Mouse (Mus musculus) MEL (cell line): ENCODE measurements around the gene Pde11a. TPM values are rescaled to one million over a fixed set of nuclear protein-coding genes. Genes with fewer than 3 reads are reported as not detected.

Experiments
- DNase-seq: peaks from one replicate; pipeline ENCODE4 v3.0.0; 2011; ENCODE audit warnings: low read depth, low spot score
- H3K27ac ChIP-seq: 2 replicates; pipeline ENCODE4 v1.5.1; 2012; ENCODE audit warnings: low read depth, mild to moderate bottlenecking, control low read depth, low read length, moderate library complexity; ENCODE audit not compliant: control insufficient read depth
- H3K27me3 ChIP-seq, 2 experiments: fragments of 150-350 bp in 1 of 2; sonication (generic) in 1 of 2; 2 replicates each; pipeline ENCODE4 v1.6.1; 2012; ENCODE audit warnings: low read length in 2 of 2, mild to moderate bottlenecking in 2 of 2, improper control_type of control experiment in 1 of 2, moderate library complexity in 1 of 2; ENCODE audit not compliant: insufficient read depth in 2 of 2, control insufficient read depth in 1 of 2
- H3K36me3 ChIP-seq, 2 experiments: 2 replicates each; pipeline ENCODE4 v1.6.1; 2012 to 2014; ENCODE audit warnings: low read length in 2 of 2, improper control_type of control experiment in 1 of 2, inconsistent platforms in 1 of 2, mild to moderate bottlenecking in 1 of 2; ENCODE audit not compliant: insufficient read depth in 2 of 2, control insufficient read depth in 1 of 2
- H3K4me1 ChIP-seq, 2 experiments: fragments of 150-350 bp in 1 of 2; sonication (generic) in 1 of 2; 2 replicates each; pipeline ENCODE4 v1.6.1; 2012; ENCODE audit warnings: low read length in 2 of 2, improper control_type of control experiment in 1 of 2, mild to moderate bottlenecking in 1 of 2; ENCODE audit not compliant: insufficient read depth in 2 of 2, control insufficient read depth in 1 of 2
- H3K4me3 ChIP-seq, 2 experiments: fragments of 150-350 bp in 1 of 2; sonication (generic) in 1 of 2; 2 replicates each; pipeline ENCODE4 v1.5.1; 2012; ENCODE audit warnings: low read depth in 2 of 2, low read length in 2 of 2, mild to moderate bottlenecking in 2 of 2, moderate library complexity in 2 of 2, control low read depth in 1 of 2, improper control_type of control experiment in 1 of 2; ENCODE audit not compliant: control insufficient read depth in 1 of 2, insufficient read depth in 1 of 2
- H3K79me2 ChIP-seq: 2 replicates; pipeline ENCODE4 v1.6.1; 2012; ENCODE audit warnings: mild to moderate bottlenecking, low read length, moderate library complexity; ENCODE audit not compliant: control insufficient read depth, poor library complexity, insufficient read depth
- H3K9ac ChIP-seq: 2 replicates; pipeline ENCODE4 v1.6.1; 2012; ENCODE audit warnings: low read depth, mild to moderate bottlenecking, control low read depth, low read length, moderate library complexity; ENCODE audit not compliant: control insufficient read depth, poor library complexity, severe bottlenecking
- H3K9me3 ChIP-seq: fragments of 150-350 bp; sonication (generic); replicated peaks from 2 replicates; pipeline ENCODE4 v1.6.1; 2012; ENCODE audit warnings: mild to moderate bottlenecking, low read length, improper control_type of control experiment, moderate library complexity; ENCODE audit not compliant: insufficient read depth
- BHLHE40 ChIP-seq: IDR thresholded peaks from 2 replicates; pipeline ENCODE4 v1.6.1; 2012; ENCODE audit warnings: low read depth, mild to moderate bottlenecking, inconsistent platforms, low read length, improper control_type of control experiment, borderline replicate concordance
- CHD2 ChIP-seq: IDR thresholded peaks from 2 replicates; pipeline ENCODE4 v1.6.1; 2011; ENCODE audit warnings: low read length, improper control_type of control experiment
- CTCF ChIP-seq, 3 experiments: IDR thresholded peaks in 2 of 3; conservative IDR thresholded peaks in 1 of 3; 2 replicates each; pipeline ENCODE4 v1.5.1; 2011 to 2012; ENCODE audit warnings: low read length in 3 of 3, low read depth in 2 of 3, mild to moderate bottlenecking in 2 of 3, improper control_type of control experiment in 1 of 3, inconsistent platforms in 1 of 3, mixed read lengths in 1 of 3, moderate library complexity in 1 of 3; ENCODE audit not compliant: control insufficient read depth in 1 of 3, insufficient read depth in 1 of 3, poor library complexity in 1 of 3, severe bottlenecking in 1 of 3
- ELF1 ChIP-seq: IDR thresholded peaks from 2 replicates; pipeline ENCODE4 v1.6.1; 2014; ENCODE audit warnings: low read depth, mild to moderate bottlenecking, inconsistent platforms, low read length, improper control_type of control experiment, moderate library complexity
- ETS1 ChIP-seq: IDR thresholded peaks from 2 replicates; pipeline ENCODE4 v1.6.1; 2012; ENCODE audit warnings: low read depth, mild to moderate bottlenecking, inconsistent platforms, low read length, improper control_type of control experiment, moderate library complexity
- GABPA ChIP-seq: IDR thresholded peaks from 2 replicates; pipeline ENCODE4 v1.6.1; 2012; ENCODE audit warnings: low read depth, mild to moderate bottlenecking, inconsistent platforms, low read length, improper control_type of control experiment, moderate library complexity
- GATA1 ChIP-seq: IDR thresholded peaks from 2 replicates; pipeline ENCODE4 v1.6.1; 2011; ENCODE audit warnings: low read depth, low read length, improper control_type of control experiment
- HCFC1 ChIP-seq: IDR thresholded peaks from 2 replicates; pipeline ENCODE4 v1.6.1; 2012; ENCODE audit warnings: low read depth, mild to moderate bottlenecking, inconsistent platforms, low read length, improper control_type of control experiment, moderate library complexity
- KAT2A ChIP-seq: conservative IDR thresholded peaks from 2 replicates; pipeline ENCODE4 v1.6.1; 2012; ENCODE audit warnings: low read depth, low read length, improper control_type of control experiment, inconsistent platforms
- MAZ ChIP-seq: IDR thresholded peaks from 2 replicates; pipeline ENCODE4 v1.6.1; 2012; ENCODE audit warnings: low read depth, mild to moderate bottlenecking, inconsistent platforms, low read length, improper control_type of control experiment
- MEF2A ChIP-seq: IDR thresholded peaks from 2 replicates; pipeline ENCODE4 v1.6.1; 2014; ENCODE audit warnings: low read depth, mild to moderate bottlenecking, inconsistent platforms, low read length, improper control_type of control experiment; ENCODE audit not compliant: poor library complexity, insufficient replicate concordance, severe bottlenecking; ENCODE audit errors: extremely low read depth
- POLR2A ChIP-seq, 2 experiments: IDR thresholded peaks; 2 replicates each; pipeline ENCODE4 v1.6.1; 2011 to 2012; ENCODE audit warnings: low read length in 2 of 2, mild to moderate bottlenecking in 2 of 2, control low read depth in 1 of 2, improper control_type of control experiment in 1 of 2, low read depth in 1 of 2, moderate library complexity in 1 of 2; ENCODE audit not compliant: control insufficient read depth in 1 of 2, insufficient read depth in 1 of 2, poor library complexity in 1 of 2
- RCOR1 ChIP-seq: IDR thresholded peaks from 2 replicates; pipeline ENCODE4 v1.6.1; 2012; ENCODE audit warnings: low read depth, mild to moderate bottlenecking, inconsistent platforms, low read length, improper control_type of control experiment
- SMC3 ChIP-seq: IDR thresholded peaks from 2 replicates; pipeline ENCODE4 v1.6.1; 2011; ENCODE audit warnings: low read depth, low read length, improper control_type of control experiment
- TBP ChIP-seq: IDR thresholded peaks from 2 replicates; pipeline ENCODE4 v1.8.0; 2011; ENCODE audit warnings: low read depth, low read length, improper control_type of control experiment
- TCF12 ChIP-seq: IDR thresholded peaks from 2 replicates; pipeline ENCODE4 v1.6.1; 2014; ENCODE audit warnings: low read depth, mild to moderate bottlenecking, inconsistent platforms, low read length, improper control_type of control experiment, moderate library complexity
- USF1 ChIP-seq: IDR thresholded peaks from 2 replicates; pipeline ENCODE4 v1.6.1; 2014; ENCODE audit warnings: low read depth, mild to moderate bottlenecking, inconsistent platforms, low read length, improper control_type of control experiment, moderate library complexity
- USF2 ChIP-seq, 2 experiments: IDR thresholded peaks; 2 replicates each; pipeline ENCODE4 v1.6.1; 2011 to 2012; ENCODE audit warnings: improper control_type of control experiment in 2 of 2, low read length in 2 of 2, borderline replicate concordance in 1 of 2, inconsistent platforms in 1 of 2, low read depth in 1 of 2, mild to moderate bottlenecking in 1 of 2; ENCODE audit not compliant: insufficient read depth in 1 of 2
- ZC3H11A ChIP-seq: IDR thresholded peaks from 2 replicates; pipeline ENCODE4 v1.6.1; 2012; ENCODE audit warnings: low read depth, mild to moderate bottlenecking, inconsistent platforms, low read length, improper control_type of control experiment
- ZKSCAN1 ChIP-seq: IDR thresholded peaks from 2 replicates; pipeline ENCODE4 v1.6.1; 2012; ENCODE audit warnings: low read depth, mild to moderate bottlenecking, inconsistent platforms, low read length, improper control_type of control experiment, moderate library complexity
- ZMIZ1 ChIP-seq: IDR thresholded peaks from 2 replicates; pipeline ENCODE4 v1.6.1; 2012; ENCODE audit warnings: low read depth, mild to moderate bottlenecking, inconsistent platforms, low read length, improper control_type of control experiment, moderate library complexity
- polyA plus RNA-seq, 2 experiments: library from polyadenylated mRNA; stranded (reverse) in 1 of 2; unstranded in 1 of 2; fragments of >175 nt in 1 of 2; fragments of >200 nt in 1 of 2; gene quantifications; 2 replicates each; pipeline versions ENCODE4 v1.2.1 to v1.2.4; 2012; ENCODE audit warnings: low replicate concordance in 2 of 2, low read depth in 1 of 2; ENCODE audit not compliant: insufficient read length in 2 of 2, insufficient read depth in 1 of 2, missing spikeins in 1 of 2
- total RNA-seq: library from RNA; depleted of rRNA; stranded (reverse); fragments of 300-350 nt; gene quantifications from 2 replicates; pipeline ENCODE4 v1.2.3, GENCODE M21; 2012

Gene Pde11a
- total and polyA plus RNA-seq, 3 experiments: not detected

DNA sequence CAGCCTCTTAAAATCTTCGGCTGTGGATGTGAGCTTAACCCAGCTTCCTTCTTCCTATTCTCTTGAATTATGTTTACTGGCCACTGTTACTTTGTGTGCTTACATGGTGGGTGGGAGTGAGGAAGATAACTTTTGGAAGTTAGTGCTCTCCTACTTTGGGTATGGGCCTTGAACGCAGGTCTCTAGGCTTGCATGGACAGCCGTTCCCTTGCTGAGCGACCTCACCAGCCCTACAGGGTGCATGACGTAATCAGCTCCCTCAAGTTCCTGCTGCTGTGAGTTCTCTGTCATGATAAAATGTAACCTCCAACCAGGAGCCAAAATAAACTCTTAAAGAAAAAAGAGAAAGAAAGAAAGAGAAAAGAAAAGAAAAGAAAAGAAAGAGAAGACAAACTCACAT lies 374.5 kb downstream of the Pde11a start:
- Histone ChIP-seq H3K9ac (peak overlapping the region; percentile 42), H3K27me3 (no peaks in the 10 kb centered on the region; a peak in 1 of 4 replicates), H3K27ac (no peak overlapping the region), H3K4me1 (no peaks in the 10 kb centered on the region; a peak in 1 of 4 replicates), H3K9me3 (no peaks in the 10 kb centered on the region), H3K79me2 (no peaks in the 10 kb centered on the region), H3K36me3 (no peaks in the 10 kb centered on the region), H3K4me3 (peak overlapping the region; percentile 61 to 66)
- TF ChIP-seq ETS1 (peak; percentile 39; the same call in 1 of the 2 replicates), HCFC1 (no peak)
- peak; percentile 69 for DNase-seq

DNA sequence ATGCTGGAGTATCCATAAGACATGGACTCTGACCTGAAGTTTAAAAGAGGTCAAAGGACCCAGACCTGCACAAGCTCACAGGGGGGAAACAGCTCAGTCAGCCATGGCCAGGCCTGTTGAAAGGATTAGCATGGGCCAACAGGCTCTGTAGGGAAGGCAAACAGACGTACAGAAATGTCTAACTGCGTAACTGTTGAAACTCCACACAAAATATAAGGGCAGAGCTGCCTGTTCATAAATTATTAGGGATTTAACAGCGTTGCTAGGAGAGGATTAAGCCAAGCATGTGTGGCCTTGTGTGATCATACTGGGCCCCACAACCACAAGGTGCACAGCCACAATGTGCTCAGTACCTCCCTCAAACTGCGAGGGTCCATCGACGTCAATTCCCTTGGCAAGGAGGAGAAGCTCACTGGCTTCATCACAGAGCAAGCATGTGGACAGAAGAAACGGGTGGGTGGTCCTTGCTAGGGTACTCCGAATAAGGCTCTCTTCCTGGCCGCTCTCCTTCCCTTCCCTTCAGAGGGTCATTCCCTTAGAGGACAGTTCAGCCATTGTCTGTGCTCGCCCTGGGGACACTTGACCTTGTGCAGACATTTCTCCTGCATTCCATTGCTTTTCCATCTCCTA lies 375.2 kb downstream of the Pde11a start:
- H3K4me3 ChIP-seq: peak overlapping the region in 1 of 2 experiments; percentile 61; a peak in 1 of 4 replicates
- no peak overlapping the region for H3K27ac ChIP-seq
- H3K9me3 ChIP-seq: no peaks in the 10 kb centered on the region
- no peaks in the 10 kb centered on the region; a peak in 1 of 4 replicates for H3K27me3 ChIP-seq
- H3K79me2 ChIP-seq: no peaks in the 10 kb centered on the region
- TF ChIP-seq ZC3H11A: no peak
- TF ChIP-seq MAZ: no peak
- no peak for TF ChIP-seq BHLHE40
- TF ChIP-seq TCF12: no peak
- no peak for TF ChIP-seq POLR2A (IDR thresholded peaks at IDR 0.05; ENCODE audit: control insufficient read depth in 1 of 2, insufficient read depth in 1 of 2, low read depth in 1 of 2, low read length in 2 of 2, poor library complexity in 1 of 2)
- no peak for TF ChIP-seq TBP
- no peak for TF ChIP-seq ZKSCAN1
- no peak for TF ChIP-seq USF1
- no peak for TF ChIP-seq ZMIZ1
- no peaks in the 10 kb centered on the region; a peak in 1 of 4 replicates for H3K4me1 ChIP-seq
- DNase-seq: no peak
- no peaks in the 10 kb centered on the region for H3K36me3 ChIP-seq
- no peak overlapping the region; the same call in 1 of the 2 replicates for H3K9ac ChIP-seq

DNA sequence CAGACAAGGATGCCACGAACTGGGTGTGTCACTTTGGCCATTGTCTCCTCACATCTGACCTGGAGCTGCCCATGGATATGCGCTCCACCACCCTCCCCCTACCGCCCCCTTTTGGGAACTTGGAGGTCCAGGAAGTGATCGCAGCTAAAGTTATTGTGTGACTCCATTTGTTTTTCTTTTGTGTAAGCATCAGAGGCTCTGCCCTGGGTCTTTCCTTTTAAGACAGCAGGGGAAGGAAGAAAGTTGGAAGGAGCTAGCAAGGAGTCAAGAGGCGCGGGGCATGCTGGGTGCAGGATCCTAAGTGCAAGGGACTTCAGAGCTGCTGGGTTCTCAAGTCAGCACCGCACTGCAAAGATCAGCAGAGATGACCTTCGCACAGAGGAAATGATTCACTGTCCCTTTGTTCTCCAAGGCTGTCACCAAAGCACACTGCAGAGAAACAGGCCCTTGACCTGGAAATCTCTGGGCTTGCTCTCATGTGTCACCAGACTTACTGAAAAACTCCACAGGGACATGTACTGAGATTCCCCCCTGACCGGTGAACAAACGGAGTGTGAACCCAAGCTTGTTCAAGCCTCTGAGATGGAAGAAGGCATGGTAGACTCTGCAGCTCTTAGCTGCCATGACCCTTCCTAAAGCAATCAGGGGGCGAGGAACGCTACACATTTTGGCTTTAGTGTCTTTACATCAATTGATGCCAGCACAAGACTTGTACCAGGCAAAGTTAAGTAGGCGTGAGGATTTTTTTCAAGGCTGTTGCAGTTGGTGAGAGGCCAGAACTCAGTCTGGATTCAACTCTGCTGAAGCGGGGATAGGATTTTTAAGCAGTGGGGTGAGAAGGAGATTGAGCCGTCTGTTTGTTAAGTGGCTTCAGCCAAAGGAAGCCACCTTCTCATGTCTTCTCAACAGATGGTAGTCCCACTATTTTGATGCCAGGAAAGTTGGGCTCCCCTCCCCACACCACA lies 377.9 kb downstream of the Pde11a start:
- no peak for DNase-seq
- no peaks in the 10 kb centered on the region for H3K79me2 ChIP-seq
- TF ChIP-seq KAT2A: no peak
- TF ChIP-seq CTCF (IDR thresholded peaks at IDR 0.05 in 2 of 3, conservative IDR thresholded peaks at IDR 0.05 in 1 of 3; ENCODE audit: control insufficient read depth in 1 of 3, insufficient read depth in 1 of 3, low read depth in 2 of 3, low read length in 3 of 3, poor library complexity in 1 of 3, severe bottlenecking in 1 of 3): no peak
- TF ChIP-seq BHLHE40: no peak
- TF ChIP-seq CHD2: no peak
- no peak for TF ChIP-seq TCF12
- no peak for TF ChIP-seq ELF1
- no peak for TF ChIP-seq ZKSCAN1
- TF ChIP-seq RCOR1: no peak
- no peak for TF ChIP-seq MEF2A
- no peak for TF ChIP-seq USF2 (IDR thresholded peaks at IDR 0.05; ENCODE audit: borderline replicate concordance in 1 of 2, insufficient read depth in 1 of 2, low read depth in 1 of 2, low read length in 2 of 2)
- no peak for TF ChIP-seq GATA1
- no peak for TF ChIP-seq USF1
- no peak for TF ChIP-seq SMC3
- no peak for TF ChIP-seq MAZ
- no peak for TF ChIP-seq GABPA

More for the DNA sequence above, 377.9 kb downstream of the Pde11a start:
- no peak overlapping the region for H3K4me3 ChIP-seq
- H3K27me3 ChIP-seq: peaks cover 0 to under 1% of the 10 kb centered on the region in 2 experiments; a peak in 1 of 4 replicates
- H3K36me3 ChIP-seq: no peaks in the 10 kb centered on the region
- H3K9ac ChIP-seq: no peak overlapping the region
- no peaks in the 10 kb centered on the region; a peak in 1 of 4 replicates for H3K4me1 ChIP-seq
- H3K9me3 ChIP-seq: no peaks in the 10 kb centered on the region
- no peak overlapping the region for H3K27ac ChIP-seq
